Mouse (Mus musculus): ENCODE data around the gene 2900026A02Rik. TPM values are rescaled to one million over a fixed set of nuclear protein-coding genes. Genes with fewer than 3 reads are reported as not detected.

2900026A02Rik gene
- total RNA-seq, 1 experiment, result 12.3 TPM

- no peaks in the 10 kb centered on the region for H3K9me3 ChIP-seq (ENCODE audit: control insufficient read depth, insufficient read depth, low read depth, low read length)
- TF ChIP-seq ZC3H11A (IDR thresholded peaks at IDR 0.05; ENCODE audit: borderline replicate concordance, low read depth, low read length) (no peak), HCFC1 (IDR thresholded peaks at IDR 0.05; ENCODE audit: borderline replicate concordance, insufficient read depth, low read length) (no peak), MAFK (IDR thresholded peaks at IDR 0.05; ENCODE audit: insufficient read depth, low read depth, low read length) (no peak), ZNF384 (IDR thresholded peaks at IDR 0.05; ENCODE audit: low read depth, low read length) (no peak), CHD2 (IDR thresholded peaks at IDR 0.05; ENCODE audit: low read depth, low read length) (no peak)
- H3K36me3 ChIP-seq (ENCODE audit: control insufficient read depth, insufficient read depth, low read length, poor library complexity, severe bottlenecking), result no peaks in the 10 kb centered on the region
- H3K4me1 ChIP-seq (ENCODE audit: control insufficient read depth in 2 of 2, insufficient read depth in 2 of 2, low read length in 2 of 2, poor library complexity in 1 of 2), result peaks cover under 1 to 7% of the 10 kb centered on the region in 2 experiments; a peak in 2 of 4 replicates
- H3K9ac ChIP-seq (ENCODE audit: insufficient read depth, low read depth, low read length, poor library complexity, severe bottlenecking), result no peak overlapping the region
- no peak overlapping the region for H3K27ac ChIP-seq (ENCODE audit: insufficient read depth, low read depth, low read length, poor library complexity, severe bottlenecking)
- in situ Hi-C loops (cut with MboI; ENCODE audit: low sequenced_read_pairs in 2 of 2, unreplicated experiment in 2 of 2), result no loop called here
- no peak for DNase-seq (ENCODE audit: low read depth, low spot score)
- H3K4me3 ChIP-seq (ENCODE audit: insufficient read depth in 1 of 2, low read depth in 1 of 2, low read length in 2 of 2, poor library complexity in 1 of 2, severe bottlenecking in 1 of 2), result no peak overlapping the region
Observed at GRCm38 (mm10) chr5:113128426-113128825, 92.6 kb downstream of the 2900026A02Rik start.

- Histone ChIP-seq H3K27ac (ENCODE audit: insufficient read depth, low read depth, low read length, poor library complexity, severe bottlenecking) (no peak overlapping the region), H3K4me3 (ENCODE audit: insufficient read depth in 1 of 2, low read depth in 1 of 2, low read length in 2 of 2, poor library complexity in 1 of 2, severe bottlenecking in 1 of 2) (no peak overlapping the region), H3K4me1 (ENCODE audit: control insufficient read depth in 2 of 2, insufficient read depth in 2 of 2, low read length in 2 of 2, poor library complexity in 1 of 2) (peaks cover 1 to 16% of the 10 kb centered on the region in 2 experiments; a peak in 3 of 4 replicates), H3K9ac (ENCODE audit: insufficient read depth, low read depth, low read length, poor library complexity, severe bottlenecking) (no peak overlapping the region), H3K9me3 (ENCODE audit: control insufficient read depth, insufficient read depth, low read depth, low read length) (no peaks in the 10 kb centered on the region), H3K36me3 (ENCODE audit: control insufficient read depth, insufficient read depth, low read length, poor library complexity, severe bottlenecking) (no peaks in the 10 kb centered on the region)
- in situ Hi-C loops (cut with MboI; ENCODE audit: low sequenced_read_pairs in 2 of 2, unreplicated experiment in 2 of 2), result no loop called here
- TF ChIP-seq CHD2 (IDR thresholded peaks at IDR 0.05; ENCODE audit: low read depth, low read length) (no peak), MAFK (IDR thresholded peaks at IDR 0.05; ENCODE audit: insufficient read depth, low read depth, low read length) (no peak), HCFC1 (IDR thresholded peaks at IDR 0.05; ENCODE audit: borderline replicate concordance, insufficient read depth, low read length) (no peak), ZNF384 (IDR thresholded peaks at IDR 0.05; ENCODE audit: low read depth, low read length) (no peak), ZC3H11A (IDR thresholded peaks at IDR 0.05; ENCODE audit: borderline replicate concordance, low read depth, low read length) (no peak)
- DNase-seq (ENCODE audit: low read depth, low spot score), result no peak
Observed at GRCm38 (mm10) chr5:113126476-113126875, 94.6 kb downstream of the 2900026A02Rik start.

GRCm38 (mm10) chr5:113123693-113124092, 97.3 kb downstream of the 2900026A02Rik start:
- H3K9me3 ChIP-seq (ENCODE audit: control insufficient read depth, insufficient read depth, low read depth, low read length), result no peaks in the 10 kb centered on the region
- TF ChIP-seq ZNF384 (IDR thresholded peaks at IDR 0.05; ENCODE audit: low read depth, low read length) (no peak), ZC3H11A (IDR thresholded peaks at IDR 0.05; ENCODE audit: borderline replicate concordance, low read depth, low read length) (no peak), HCFC1 (IDR thresholded peaks at IDR 0.05; ENCODE audit: borderline replicate concordance, insufficient read depth, low read length) (no peak), MAFK (IDR thresholded peaks at IDR 0.05; ENCODE audit: insufficient read depth, low read depth, low read length) (no peak), CHD2 (IDR thresholded peaks at IDR 0.05; ENCODE audit: low read depth, low read length) (no peak)
- H3K4me3 ChIP-seq (ENCODE audit: insufficient read depth in 1 of 2, low read depth in 1 of 2, low read length in 2 of 2, poor library complexity in 1 of 2, severe bottlenecking in 1 of 2), result no peak overlapping the region
- no peaks in the 10 kb centered on the region for H3K36me3 ChIP-seq (ENCODE audit: control insufficient read depth, insufficient read depth, low read length, poor library complexity, severe bottlenecking)
- no peak overlapping the region for H3K9ac ChIP-seq (ENCODE audit: insufficient read depth, low read depth, low read length, poor library complexity, severe bottlenecking)
- H3K27ac ChIP-seq (ENCODE audit: insufficient read depth, low read depth, low read length, poor library complexity, severe bottlenecking), result no peak overlapping the region
- in situ Hi-C loops (cut with MboI; ENCODE audit: low sequenced_read_pairs in 2 of 2, unreplicated experiment in 2 of 2), result no loop called here
- no peak for DNase-seq (ENCODE audit: low read depth, low spot score)
- peaks cover 4 to 31% of the 10 kb centered on the region in 2 experiments; a peak in 3 of 4 replicates for H3K4me1 ChIP-seq (ENCODE audit: control insufficient read depth in 2 of 2, insufficient read depth in 2 of 2, low read length in 2 of 2, poor library complexity in 1 of 2)

- Histone ChIP-seq H3K27ac (ENCODE audit: insufficient read depth, low read depth, low read length, poor library complexity, severe bottlenecking) (no peak overlapping the region), H3K36me3 (ENCODE audit: control insufficient read depth, insufficient read depth, low read length, poor library complexity, severe bottlenecking) (no peaks in the 10 kb centered on the region), H3K9ac (ENCODE audit: insufficient read depth, low read depth, low read length, poor library complexity, severe bottlenecking) (no peak overlapping the region), H3K4me1 (ENCODE audit: control insufficient read depth in 2 of 2, insufficient read depth in 2 of 2, low read length in 2 of 2, poor library complexity in 1 of 2) (peaks cover 4 to 37% of the 10 kb centered on the region in 2 experiments; a peak in 3 of 4 replicates), H3K9me3 (ENCODE audit: control insufficient read depth, insufficient read depth, low read depth, low read length) (no peaks in the 10 kb centered on the region), H3K4me3 (ENCODE audit: insufficient read depth in 1 of 2, low read depth in 1 of 2, low read length in 2 of 2, poor library complexity in 1 of 2, severe bottlenecking in 1 of 2) (no peak overlapping the region)
- no peak for DNase-seq (ENCODE audit: low read depth, low spot score)
- TF ChIP-seq ZNF384 (IDR thresholded peaks at IDR 0.05; ENCODE audit: low read depth, low read length), result peak; percentile 73
- TF ChIP-seq HCFC1 (IDR thresholded peaks at IDR 0.05; ENCODE audit: borderline replicate concordance, insufficient read depth, low read length), result no peak
- in situ Hi-C loops (cut with MboI; ENCODE audit: low sequenced_read_pairs in 2 of 2, unreplicated experiment in 2 of 2), result no loop called here
Observed at GRCm38 (mm10) chr5:113122326-113123054, 98.5 kb downstream of the 2900026A02Rik start.

All from ES-E14 (cell line).